ENCODE assay signal across 14 mouse cellular contexts in the genomic region with DNA sequence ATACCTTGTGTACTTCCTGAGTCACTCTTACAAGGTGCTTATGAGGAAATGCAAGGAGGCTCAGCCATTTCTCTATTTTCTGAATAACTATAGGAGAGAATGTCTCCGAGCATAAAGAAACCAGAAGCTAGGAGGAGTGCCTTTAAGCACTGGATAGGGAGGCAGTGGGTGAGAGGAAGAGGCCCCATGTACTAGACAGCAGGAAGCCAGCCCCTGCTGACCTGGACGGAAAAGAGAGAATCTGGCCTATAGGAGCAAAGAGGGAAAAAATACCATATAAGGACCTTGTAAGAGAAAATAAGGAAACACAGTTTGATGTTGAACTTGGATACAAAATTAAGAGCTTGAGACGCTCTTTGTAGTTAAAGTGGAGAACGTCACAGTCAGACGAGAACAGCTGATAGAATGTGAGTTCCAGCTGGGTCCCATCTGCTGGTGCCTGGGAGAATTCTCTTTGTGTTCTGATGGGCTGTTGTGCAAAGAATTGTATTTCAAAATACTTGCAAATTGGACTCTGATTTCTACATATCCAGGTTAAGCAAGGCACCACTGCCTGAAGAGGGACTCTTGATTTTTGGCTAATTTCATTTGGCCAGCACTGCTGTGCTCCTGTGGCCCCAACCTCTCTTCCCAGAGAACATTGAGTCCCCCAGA.
DNase-seq lines count a peak whose midpoint lies in the region; ATAC-seq lines count a peak whose summit lies in the region.
"Had no signal": no experiment of that assay in that cellular context is flagged by ENCODE, and none has a peak within 500 bp of the region (broad histone marks: within the 10 kb centered on the region; RNA-seq: fewer than 3 reads in every experiment).

No protein-coding gene starts in this region.

- H3K9me3 ChIP-seq in hindbrain, embryonic 15.5 days, result no peaks in the 10 kb centered on the region
- H3K9me3 ChIP-seq in hindbrain, embryonic 16.5 days (ENCODE audit: control insufficient read depth, low read length), result no peaks in the 10 kb centered on the region
- H3K9me3 ChIP-seq in heart, embryonic 13.5 days, result no peaks in the 10 kb centered on the region
- no peaks in the 10 kb centered on the region for H3K9me3 ChIP-seq in midbrain, embryonic 14.5 days (ENCODE audit: control insufficient read depth, low read length)
- H3K9me3 ChIP-seq: hindbrain, embryonic 12.5 days had no signal

- no peak overlapping the region for H3K4me3 ChIP-seq in hindbrain, embryonic 15.5 days
- no peak overlapping the region for H3K4me3 ChIP-seq in hindbrain, embryonic 16.5 days (ENCODE audit: low read length)
- no peak overlapping the region for H3K4me3 ChIP-seq in heart, embryonic 13.5 days
- H3K4me3 ChIP-seq in midbrain, embryonic 14.5 days (replicated peaks; ENCODE audit: low read depth, low read length), result no peak overlapping the region
- H3K4me3 ChIP-seq: erythroblast, embryonic 14.5 days; hindbrain, embryonic 12.5 days; megakaryocyte, embryonic 14.5 days had no signal

- DNase-seq in ZHBTc4 (ENCODE audit: low read depth, low spot score), result peak; percentile 48
- peak; percentile 46 to 62 for DNase-seq in layer of hippocampus, postnatal 25 days (ENCODE audit: extremely low spot score in 1 of 2, low spot score in 1 of 2)
- DNase-seq in urinary bladder, postnatal 36 days (ENCODE audit: low spot score in 2 of 2), result no peak
- no peak for DNase-seq in midbrain, embryonic 14.5 days
- no peak for DNase-seq in right cerebral cortex, postnatal 36 days (ENCODE audit: low spot score in 2 of 2)
- DNase-seq: adrenal gland, postnatal 10 days; cerebellum, adult 9-11 months; thymus, postnatal 4 days had no signal

- no peak overlapping the region for H3K4me2 ChIP-seq in hindbrain, embryonic 15.5 days
- no peak overlapping the region for H3K4me2 ChIP-seq in hindbrain, embryonic 16.5 days (ENCODE audit: low read length)
- no peak overlapping the region for H3K4me2 ChIP-seq in heart, embryonic 13.5 days
- no peak overlapping the region for H3K4me2 ChIP-seq in midbrain, embryonic 14.5 days (ENCODE audit: low read length)
- H3K4me2 ChIP-seq: hindbrain, embryonic 12.5 days had no signal

- WGBS in hindbrain, embryonic 15.5 days, result 43% methylated on average over 5 of the region's 5 CpGs
- WGBS in hindbrain, embryonic 16.5 days, result 50% methylated on average over 5 of the region's 5 CpGs
- WGBS in heart, embryonic 13.5 days, result 45% methylated on average over 5 of the region's 5 CpGs
- 59% methylated on average over 5 of the region's 5 CpGs for WGBS in midbrain, embryonic 14.5 days

- no peaks in the 10 kb centered on the region for H3K27me3 ChIP-seq in hindbrain, embryonic 15.5 days
- H3K27me3 ChIP-seq in hindbrain, embryonic 16.5 days (replicated peaks; ENCODE audit: control insufficient read depth, insufficient read depth, low read length), result no peaks in the 10 kb centered on the region
- no peaks in the 10 kb centered on the region for H3K27me3 ChIP-seq in heart, embryonic 13.5 days (replicated peaks)
- H3K27me3 ChIP-seq in midbrain, embryonic 14.5 days (ENCODE audit: control insufficient read depth, insufficient read depth, low read length), result no peaks in the 10 kb centered on the region
- H3K27me3 ChIP-seq: hindbrain, embryonic 12.5 days; megakaryocyte, embryonic 14.5 days had no signal

- H3K9ac ChIP-seq in hindbrain, embryonic 15.5 days, result no peak overlapping the region
- no peak overlapping the region for H3K9ac ChIP-seq in hindbrain, embryonic 16.5 days (ENCODE audit: low read depth, low read length)
- no peak overlapping the region for H3K9ac ChIP-seq in heart, embryonic 13.5 days
- H3K9ac ChIP-seq in midbrain, embryonic 14.5 days (replicated peaks; ENCODE audit: low read length), result no peak overlapping the region
- H3K9ac ChIP-seq: hindbrain, embryonic 12.5 days had no signal

- 0 out of 2 replicates have a peak overlapping the region, but pooled peaks have one; percentile 30 for H3K27ac ChIP-seq in hindbrain, embryonic 15.5 days (replicated peaks)
- H3K27ac ChIP-seq in hindbrain, embryonic 16.5 days (ENCODE audit: low read depth, low read length), result no peak overlapping the region
- 0 out of 2 replicates have a peak overlapping the region, but pooled peaks have one; percentile 48 for H3K27ac ChIP-seq in heart, embryonic 13.5 days (replicated peaks)
- no peak overlapping the region for H3K27ac ChIP-seq in midbrain, embryonic 14.5 days (replicated peaks; ENCODE audit: low read depth, low read length)
- H3K27ac ChIP-seq: hindbrain, embryonic 12.5 days had no signal

- ATAC-seq in hindbrain, embryonic 15.5 days (ENCODE audit: low FRiP score, low read depth), result no peak
- ATAC-seq in hindbrain, embryonic 16.5 days, result no peak
- ATAC-seq in heart, embryonic 13.5 days (ENCODE audit: extremely low read depth, insufficient number of reproducible peaks, low FRiP score, low TSS enrichment), result no peak
- no peak for ATAC-seq in midbrain, embryonic 14.5 days (ENCODE audit: low FRiP score, low TSS enrichment)

- H3K36me3 ChIP-seq in hindbrain, embryonic 15.5 days, result no peaks in the 10 kb centered on the region
- no peaks in the 10 kb centered on the region for H3K36me3 ChIP-seq in hindbrain, embryonic 16.5 days (ENCODE audit: control insufficient read depth, insufficient read depth, low read length)
- H3K36me3 ChIP-seq in heart, embryonic 13.5 days, result no peaks in the 10 kb centered on the region
- no peaks in the 10 kb centered on the region for H3K36me3 ChIP-seq in midbrain, embryonic 14.5 days (ENCODE audit: control insufficient read depth, insufficient read depth, low read length)
- H3K36me3 ChIP-seq: hindbrain, embryonic 12.5 days had no signal

- H3K4me1 ChIP-seq in hindbrain, embryonic 15.5 days (replicated peaks), result no peaks in the 10 kb centered on the region
- H3K4me1 ChIP-seq in hindbrain, embryonic 16.5 days (ENCODE audit: control insufficient read depth, insufficient read depth, low read depth, low read length), result no peaks in the 10 kb centered on the region
- H3K4me1 ChIP-seq in heart, embryonic 13.5 days, result no peaks in the 10 kb centered on the region
- H3K4me1 ChIP-seq in midbrain, embryonic 14.5 days (ENCODE audit: control insufficient read depth, insufficient read depth, low read length), result no peaks in the 10 kb centered on the region
- H3K4me1 ChIP-seq: hindbrain, embryonic 12.5 days; megakaryocyte, embryonic 14.5 days had no signal

Comparison
In these comparisons a context has a peak if more than half of its experiments do, and no peak if none do; other contexts are left out.
1. H3K27ac ChIP-seq: peak in hindbrain, embryonic 15.5 days (single experiment) and heart, embryonic 13.5 days (single experiment); none in hindbrain, embryonic 16.5 days (single experiment) and midbrain, embryonic 14.5 days (single experiment).
2. DNase-seq: peak in ZHBTc4 (single experiment) and layer of hippocampus, postnatal 25 days (2 of 2); none in urinary bladder, postnatal 36 days (0 of 2), midbrain, embryonic 14.5 days (single experiment) and right cerebral cortex, postnatal 36 days (0 of 2).